Mouse (Mus musculus): Measurements from ENCODE around the gene Arl15.
A peak's percentile ranks its signal among the peaks of the same experiment; 100 is the strongest.
"Not testable (repeated sequence)": the region's sequence is repeated elsewhere in the genome, so short reads cannot be mapped to it uniquely, and the experiment has no call there.

Arl15 gene

DNA sequence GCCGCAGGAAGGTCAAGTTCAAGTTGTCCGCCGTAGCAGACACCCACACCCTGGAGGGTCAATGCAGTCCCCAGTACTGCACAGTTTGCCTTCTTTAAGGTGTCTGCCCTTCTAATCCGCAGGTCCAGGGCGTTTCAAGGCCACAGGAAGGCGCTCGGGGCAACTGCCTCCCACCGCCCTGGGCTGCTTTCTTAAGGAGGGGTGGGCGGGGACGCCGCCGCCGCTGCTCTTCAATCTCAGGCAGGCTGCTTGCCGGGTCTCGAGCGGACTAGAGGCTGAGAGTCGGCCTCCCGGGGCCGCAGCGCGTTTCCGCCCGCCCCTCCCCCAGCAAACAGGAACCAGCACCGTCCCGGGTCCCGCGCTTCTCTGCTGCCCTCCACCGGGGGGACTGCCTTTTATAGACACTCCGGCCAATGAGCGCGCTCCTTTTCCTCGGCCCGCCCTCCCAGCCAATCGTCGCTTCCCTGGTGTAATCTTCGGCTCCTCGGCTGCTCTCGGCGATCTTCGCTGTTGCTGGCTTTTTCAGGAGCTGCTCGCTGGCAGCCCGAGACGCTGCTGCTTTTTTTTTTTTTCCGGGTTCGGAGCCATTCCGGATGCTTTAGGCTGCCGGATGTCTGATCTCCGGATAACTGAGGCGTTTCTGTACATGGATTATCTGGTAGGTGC, at the start of gene Arl15:
Arl15 (plus strand) TSS at position 467 of the 666 bp plus-strand sequence.
- DNase-seq (ENCODE audit: low read depth) = peak; percentile 97

DNA sequence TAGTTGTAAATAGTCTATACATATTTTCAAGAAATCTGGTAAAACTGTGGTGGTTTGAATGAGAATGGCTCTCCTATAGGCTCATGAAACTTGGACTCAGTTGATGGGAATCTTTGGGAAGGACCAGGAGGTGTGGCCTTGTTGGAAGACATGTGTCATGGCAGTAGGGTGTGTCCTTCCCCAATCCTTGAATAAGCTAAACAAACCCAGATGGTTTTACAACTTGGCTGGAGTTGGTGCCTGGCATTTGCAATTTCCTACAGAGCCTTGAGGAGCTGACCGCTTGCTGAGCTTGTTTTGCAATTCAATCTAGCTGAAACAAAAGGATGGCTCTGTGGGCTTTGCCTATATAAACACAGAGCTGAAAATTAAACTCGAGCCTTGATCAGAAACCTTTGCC, 49.0 kb upstream of the Arl15 start:
- DNase-seq (ENCODE audit: low read depth) = no peak

GRCm38 (mm10) chr13:113750766-113751165, 43.5 kb upstream of the Arl15 start:
- no peak for DNase-seq (ENCODE audit: low read depth)

DNA sequence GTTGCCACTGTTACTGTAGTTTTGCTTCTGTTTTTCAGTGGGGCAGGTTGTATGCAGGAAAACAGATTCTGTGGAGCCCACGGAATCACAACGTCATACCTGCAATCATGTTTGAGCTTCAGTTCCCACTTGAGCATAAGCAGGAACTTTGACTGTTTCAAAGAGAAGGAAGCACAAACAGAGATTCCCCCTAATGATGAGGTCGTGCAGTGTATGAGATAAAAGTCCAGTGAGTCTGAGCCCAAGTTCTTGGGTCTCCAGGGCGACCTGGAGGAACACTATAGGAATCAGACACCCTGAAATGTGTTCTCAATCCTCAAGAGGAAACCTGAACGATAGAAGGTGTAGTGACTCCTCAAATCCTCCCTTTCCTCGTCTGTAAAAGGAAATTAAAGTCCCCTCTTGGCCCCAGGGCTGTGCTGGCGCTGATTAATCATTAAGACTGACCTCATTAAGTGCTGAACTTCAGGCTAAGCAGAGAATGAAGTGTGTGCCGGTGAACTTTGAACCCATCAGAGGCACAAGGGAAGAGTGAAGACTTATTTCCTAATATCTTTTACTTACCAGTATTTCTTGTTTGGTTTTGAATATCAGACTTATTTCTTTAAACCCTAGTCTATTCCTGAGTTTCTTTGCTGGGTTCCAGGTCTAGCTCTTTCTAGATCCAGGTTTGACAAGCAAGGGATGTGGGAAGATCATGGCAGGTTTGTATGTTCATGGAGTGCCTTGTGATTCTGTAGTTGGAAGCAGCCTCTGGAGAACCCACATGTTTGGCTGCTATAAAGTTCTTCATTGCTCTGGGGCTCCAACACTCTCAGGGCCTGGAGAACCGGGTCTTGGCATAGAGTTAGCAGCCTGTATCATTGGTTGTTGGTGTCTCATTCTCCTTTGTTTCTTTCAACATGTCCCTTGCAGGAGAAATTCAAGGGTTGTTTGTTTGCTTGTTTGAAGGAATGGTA, 39.3 kb upstream of the Arl15 start:
- DNase-seq (ENCODE audit: low read depth) = no peak

- no peak for DNase-seq (ENCODE audit: low read depth)
Measured at GRCm38 (mm10) chr13:113755779-113756178, 38.5 kb upstream of the Arl15 start.

- no peak for DNase-seq (ENCODE audit: low read depth)
Measured at GRCm38 (mm10) chr13:113761717-113762116, 32.6 kb upstream of the Arl15 start.

GRCm38 (mm10) chr13:113762766-113763516, 31.4 kb upstream of the Arl15 start:
- DNase-seq (ENCODE audit: low read depth) = no peak

GRCm38 (mm10) chr13:113765411-113765810, 28.9 kb upstream of the Arl15 start:
- DNase-seq (ENCODE audit: low read depth) = no peak

DNA sequence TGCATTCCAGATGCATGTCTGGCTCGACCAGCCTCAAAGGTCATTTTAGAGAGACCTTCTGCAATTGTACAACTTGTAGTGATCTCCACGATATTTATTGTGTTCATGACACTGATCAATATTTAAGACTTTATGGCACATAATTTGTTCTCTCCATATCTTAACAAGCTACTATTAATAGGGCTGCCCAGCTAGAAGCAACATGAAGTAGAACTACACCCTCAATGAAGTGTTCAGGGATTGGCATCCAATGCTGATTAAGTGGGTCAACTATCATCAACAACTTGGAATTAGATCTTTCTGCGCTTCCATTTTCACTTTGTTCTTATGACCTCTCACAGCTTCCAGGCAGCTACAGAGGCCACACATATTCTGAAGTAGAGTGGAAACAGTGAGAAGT, 24.5 kb upstream of the Arl15 start:
- DNase-seq (ENCODE audit: low read depth) = no peak

GRCm38 (mm10) chr13:113770340-113770739, 24.0 kb upstream of the Arl15 start:
- no peak for DNase-seq (ENCODE audit: low read depth)

DNA sequence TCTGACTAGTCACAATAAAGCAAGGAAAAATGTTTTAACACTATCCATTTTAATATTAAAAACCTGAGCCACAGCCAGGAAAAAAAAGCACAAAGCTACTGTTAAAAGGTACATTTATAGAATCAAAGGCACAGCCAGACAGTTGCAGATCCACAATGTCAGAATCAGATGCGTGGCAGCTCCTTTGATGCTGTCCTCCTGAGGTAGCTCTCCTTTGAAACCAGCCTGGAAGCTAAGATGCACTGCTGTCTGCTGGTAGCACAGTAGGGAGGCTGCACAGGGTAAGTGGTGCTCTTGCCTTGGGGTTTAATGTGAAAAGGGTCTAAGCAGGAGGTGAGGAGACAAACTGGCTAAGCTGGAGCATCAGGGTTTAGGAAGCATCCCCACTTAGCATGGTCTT, 23.0 kb upstream of the Arl15 start:
- DNase-seq (ENCODE audit: low read depth) = no peak

GRCm38 (mm10) chr13:113774799-113775198, 19.5 kb upstream of the Arl15 start:
- DNase-seq (ENCODE audit: low read depth) = no peak

DNA sequence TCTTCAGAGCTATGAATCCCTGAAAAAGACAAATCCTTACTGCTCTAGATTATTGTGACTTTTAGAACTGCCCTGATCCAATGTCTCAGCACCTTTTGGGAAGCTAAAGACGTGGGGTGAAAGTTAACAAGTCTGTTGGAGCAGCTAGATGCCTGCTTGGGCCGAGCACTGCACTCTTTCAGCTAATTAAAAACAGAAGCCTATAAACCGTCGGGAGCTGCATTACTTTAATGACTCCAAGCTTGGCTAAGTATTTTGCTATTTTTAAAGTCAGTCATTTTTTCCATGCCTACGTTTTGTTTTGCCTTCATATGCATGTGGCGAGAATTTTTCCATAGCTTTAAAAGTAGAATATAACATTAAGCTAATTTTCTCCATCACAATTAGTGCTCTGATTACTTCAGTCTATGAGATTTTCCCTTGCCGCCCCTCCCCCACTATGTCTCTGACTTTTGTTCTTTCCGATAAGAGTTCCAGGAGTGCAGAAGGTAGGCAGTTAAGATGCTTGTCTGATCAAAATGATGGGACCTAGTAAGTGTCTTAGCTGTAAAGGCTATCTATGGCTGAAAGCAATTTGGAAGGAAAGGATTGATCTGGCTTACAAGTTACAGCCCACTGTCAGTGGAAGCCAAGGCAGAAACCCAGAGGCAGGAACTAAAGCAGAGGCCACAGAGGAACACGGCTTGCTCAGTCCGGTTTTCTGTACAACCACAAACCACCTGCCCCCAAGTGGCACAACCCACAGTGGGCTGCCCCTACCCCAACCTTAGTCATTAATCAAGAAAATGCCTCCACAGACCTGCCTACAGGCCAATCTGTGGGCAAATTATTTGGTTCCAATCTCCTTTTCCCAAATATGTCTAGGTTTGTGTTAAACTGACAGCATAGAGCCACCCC, 18.8 kb upstream of the Arl15 start:
- DNase-seq (ENCODE audit: low read depth) = no peak

GRCm38 (mm10) chr13:113785803-113786202, 8.5 kb upstream of the Arl15 start:
- no peak for DNase-seq (ENCODE audit: low read depth)

DNA sequence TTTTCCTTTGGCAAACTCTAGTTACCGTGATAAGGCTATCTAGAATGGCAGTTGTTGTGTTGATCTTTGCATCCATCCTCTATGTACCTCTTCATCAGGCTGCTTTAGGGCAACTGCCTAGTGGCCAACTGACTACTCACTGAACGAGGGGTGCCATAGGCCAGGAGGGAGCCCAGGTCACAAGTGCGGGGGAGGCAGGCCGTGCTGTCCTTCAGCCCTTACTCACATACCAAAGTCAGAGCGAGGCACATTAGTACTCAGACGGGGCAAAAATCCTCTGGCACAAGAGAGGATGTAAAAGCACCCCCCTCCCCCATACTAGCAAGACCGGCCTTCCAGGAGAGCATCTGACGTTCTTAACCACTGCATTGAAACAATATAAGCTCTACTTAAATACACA, 7.2 kb upstream of the Arl15 start:
- no peak for DNase-seq (ENCODE audit: low read depth)

DNA sequence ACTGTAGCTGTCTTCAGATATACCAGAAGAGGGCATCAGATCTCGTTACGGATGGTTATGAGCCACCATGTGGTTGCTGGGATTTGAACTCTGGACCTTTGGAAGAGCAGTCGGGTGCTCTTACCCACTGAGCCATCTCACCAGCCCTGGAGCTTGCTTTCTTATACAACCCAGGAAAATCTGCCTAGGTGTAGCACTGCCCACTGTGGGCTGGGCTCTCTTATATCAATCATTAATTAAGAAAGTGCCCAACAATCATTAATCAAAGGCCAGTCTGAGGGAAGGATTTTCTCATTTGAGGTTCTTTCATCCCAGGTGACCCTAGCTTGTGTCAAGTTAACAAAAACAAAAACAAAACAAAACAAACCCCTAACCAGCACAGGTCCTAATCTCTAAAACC, 4.3 kb upstream of the Arl15 start:
- not testable (repeated sequence) for DNase-seq (ENCODE audit: low read depth)

GRCm38 (mm10) chr13:113793637-113794036, 668 bp upstream of the Arl15 start:
- no peak for DNase-seq (ENCODE audit: low read depth)

DNA sequence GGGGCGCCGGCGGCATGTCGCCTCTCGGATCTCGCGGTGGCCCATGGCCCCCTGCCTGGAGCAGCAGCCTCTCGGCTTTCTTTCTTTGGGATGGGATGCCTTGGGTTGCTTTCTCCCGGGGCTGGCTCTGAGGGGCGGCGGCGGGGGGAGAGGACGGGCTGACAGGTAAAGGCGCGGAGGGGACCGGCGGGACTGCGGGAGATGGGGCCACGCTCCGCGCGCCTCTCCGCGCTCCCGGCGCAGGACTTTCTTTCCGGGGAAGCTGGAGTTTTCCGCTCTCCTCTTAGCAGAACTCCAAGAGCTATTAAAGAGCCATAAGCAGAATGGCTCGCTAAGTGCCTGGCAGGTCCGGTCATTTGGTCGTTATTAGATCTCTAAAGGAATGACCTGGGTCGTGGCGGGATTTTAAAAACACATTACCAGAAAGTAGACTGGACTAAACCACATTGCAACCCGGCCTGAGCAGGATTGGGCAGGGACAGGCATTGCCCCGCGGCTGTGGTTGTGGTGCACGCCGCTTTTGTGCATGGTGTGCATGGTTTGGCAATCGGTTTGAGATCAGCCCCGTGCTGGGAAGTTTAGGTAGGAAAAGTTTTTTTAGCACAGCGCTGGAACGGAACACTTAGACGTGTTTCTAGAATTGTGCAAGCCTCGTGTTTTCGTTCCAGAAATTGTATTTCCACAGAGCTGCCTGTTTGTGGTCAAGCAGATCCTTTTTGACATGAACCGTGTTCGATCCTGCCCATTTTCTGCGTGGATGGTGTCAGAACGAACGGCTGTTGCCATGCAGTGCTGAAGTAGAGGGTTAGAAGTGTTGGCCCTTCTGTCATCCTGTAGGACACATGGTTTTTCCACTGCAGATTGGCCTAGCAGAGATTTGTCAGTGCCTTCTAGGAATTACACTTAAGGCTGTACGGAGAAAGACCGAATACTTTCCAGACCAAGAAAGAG, 675 bp downstream of the Arl15 start:
- DNase-seq (ENCODE audit: low read depth) = peak; percentile 45

- DNase-seq (ENCODE audit: low read depth) = no peak
Measured at GRCm38 (mm10) chr13:113797378-113797777, 3.1 kb downstream of the Arl15 start.

- no peak for DNase-seq (ENCODE audit: low read depth)
Measured at GRCm38 (mm10) chr13:113799361-113799760, 5.1 kb downstream of the Arl15 start.

All from naive thymus-derived CD4-positive, alpha-beta T cell, adult 2 months (primary cell).